Mouse (Mus musculus): Measurements from ENCODE around the gene Dctn2. TPM values are rescaled to one million over a fixed set of nuclear protein-coding genes. Genes with fewer than 3 reads are reported as not detected.

The Dctn2 gene
- total and polyA plus RNA-seq, 2 experiments = 71.3 to 132 TPM

GRCm38 (mm10) chr10:127290930-127291880, 25.0 kb downstream of the Dctn2 start:
- H3K9ac ChIP-seq (ENCODE audit: low read depth, low read length) = peak overlapping the region; percentile 81
- H3K36me3 ChIP-seq (ENCODE audit: control insufficient read depth, insufficient read depth, low read length) = peaks cover 19% of the 10 kb centered on the region
- TF ChIP-seq POLR2A (IDR thresholded peaks at IDR 0.05; ENCODE audit: extremely low read depth, insufficient read depth, low read length) (no peak), CTCF (IDR thresholded peaks at IDR 0.05; ENCODE audit: low read depth, low read length) (no peak)
- DNase-seq (ENCODE audit: extremely low read depth, low read depth, low spot score) = peak; percentile 42
- H3K4me3 ChIP-seq (ENCODE audit: insufficient read depth, low read depth, low read length) = peak overlapping the region; percentile 74
- peaks cover 28% of the 10 kb centered on the region for H3K4me1 ChIP-seq (ENCODE audit: control insufficient read depth, insufficient read depth, low read length)
- no peaks in the 10 kb centered on the region for H3K27me3 ChIP-seq (ENCODE audit: control insufficient read depth, insufficient read depth, low read length)
- peak overlapping the region; percentile 78 for H3K27ac ChIP-seq (replicated peaks; ENCODE audit: insufficient read depth, low read depth, low read length)
- WGBS = 3% methylated on average over 19 of the region's 19 CpGs
- peaks cover 18% of the 10 kb centered on the region; the same call in 1 of the 2 replicates for H3K79me2 ChIP-seq (ENCODE audit: control insufficient read depth, insufficient read depth, low read length)

GRCm38 (mm10) chr10:127291881-127292638, 25.9 kb downstream of the Dctn2 start:
- Histone ChIP-seq H3K27me3 (ENCODE audit: control insufficient read depth, insufficient read depth, low read length) (no peaks in the 10 kb centered on the region), H3K4me3 (ENCODE audit: insufficient read depth, low read depth, low read length) (no peak overlapping the region), H3K79me2 (ENCODE audit: control insufficient read depth, insufficient read depth, low read length) (peaks cover 11% of the 10 kb centered on the region; the same call in 1 of the 2 replicates), H3K4me1 (ENCODE audit: control insufficient read depth, insufficient read depth, low read length) (peaks cover 21% of the 10 kb centered on the region), H3K36me3 (ENCODE audit: control insufficient read depth, insufficient read depth, low read length) (peaks cover 26% of the 10 kb centered on the region), H3K9ac (ENCODE audit: low read depth, low read length) (no peak overlapping the region), H3K27ac (replicated peaks; ENCODE audit: insufficient read depth, low read depth, low read length) (no peak overlapping the region)
- 7% methylated on average over 5 of the region's 5 CpGs for WGBS
- DNase-seq (ENCODE audit: extremely low read depth, low read depth, low spot score) = no peak
- TF ChIP-seq POLR2A (IDR thresholded peaks at IDR 0.05; ENCODE audit: extremely low read depth, insufficient read depth, low read length) (no peak), CTCF (IDR thresholded peaks at IDR 0.05; ENCODE audit: low read depth, low read length) (no peak)

GRCm38 (mm10) chr10:127292987-127293538, 26.9 kb downstream of the Dctn2 start:
- H3K36me3 ChIP-seq (ENCODE audit: control insufficient read depth, insufficient read depth, low read length) = peaks cover 35% of the 10 kb centered on the region
- TF ChIP-seq POLR2A (IDR thresholded peaks at IDR 0.05; ENCODE audit: extremely low read depth, insufficient read depth, low read length) (no peak), CTCF (IDR thresholded peaks at IDR 0.05; ENCODE audit: low read depth, low read length) (no peak)
- no peak overlapping the region for H3K4me3 ChIP-seq (ENCODE audit: insufficient read depth, low read depth, low read length)
- peak overlapping the region; percentile 1; the same call in 1 of the 2 replicates for H3K27ac ChIP-seq (replicated peaks; ENCODE audit: insufficient read depth, low read depth, low read length)
- H3K27me3 ChIP-seq (ENCODE audit: control insufficient read depth, insufficient read depth, low read length) = no peaks in the 10 kb centered on the region
- H3K9ac ChIP-seq (ENCODE audit: low read depth, low read length) = peak overlapping the region; percentile 3; the same call in 1 of the 2 replicates
- H3K4me1 ChIP-seq (ENCODE audit: control insufficient read depth, insufficient read depth, low read length) = peaks cover 14% of the 10 kb centered on the region; the same call in 1 of the 2 replicates
- DNase-seq (ENCODE audit: extremely low read depth, low read depth, low spot score) = peak; percentile 64
- WGBS = 21% methylated on average over 6 of the region's 6 CpGs
- peaks cover 4% of the 10 kb centered on the region; the same call in 1 of the 2 replicates for H3K79me2 ChIP-seq (ENCODE audit: control insufficient read depth, insufficient read depth, low read length)

GRCm38 (mm10) chr10:127293590-127294113, 27.5 kb downstream of the Dctn2 start:
- 78% methylated on average over 3 of the region's 3 CpGs for WGBS
- H3K4me1 ChIP-seq (ENCODE audit: control insufficient read depth, insufficient read depth, low read length) = peaks cover 14% of the 10 kb centered on the region; the same call in 1 of the 2 replicates
- peaks cover 35% of the 10 kb centered on the region for H3K36me3 ChIP-seq (ENCODE audit: control insufficient read depth, insufficient read depth, low read length)
- TF ChIP-seq POLR2A (IDR thresholded peaks at IDR 0.05; ENCODE audit: extremely low read depth, insufficient read depth, low read length) = no peak
- no peak for TF ChIP-seq CTCF (IDR thresholded peaks at IDR 0.05; ENCODE audit: low read depth, low read length)
- no peak overlapping the region for H3K9ac ChIP-seq (ENCODE audit: low read depth, low read length)
- DNase-seq (ENCODE audit: extremely low read depth, low read depth, low spot score) = no peak
- H3K4me3 ChIP-seq (ENCODE audit: insufficient read depth, low read depth, low read length) = no peak overlapping the region
- peaks cover 4% of the 10 kb centered on the region; the same call in 1 of the 2 replicates for H3K79me2 ChIP-seq (ENCODE audit: control insufficient read depth, insufficient read depth, low read length)
- H3K27me3 ChIP-seq (ENCODE audit: control insufficient read depth, insufficient read depth, low read length) = no peaks in the 10 kb centered on the region
- H3K27ac ChIP-seq (replicated peaks; ENCODE audit: insufficient read depth, low read depth, low read length) = no peak overlapping the region

GRCm38 (mm10) chr10:127294895-127295510, 28.8 kb downstream of the Dctn2 start:
- no peak overlapping the region for H3K9ac ChIP-seq (ENCODE audit: low read depth, low read length)
- peaks cover 4% of the 10 kb centered on the region; the same call in 1 of the 2 replicates for H3K79me2 ChIP-seq (ENCODE audit: control insufficient read depth, insufficient read depth, low read length)
- TF ChIP-seq CTCF (IDR thresholded peaks at IDR 0.05; ENCODE audit: low read depth, low read length) = no peak
- TF ChIP-seq POLR2A (IDR thresholded peaks at IDR 0.05; ENCODE audit: extremely low read depth, insufficient read depth, low read length) = no peak
- no peak overlapping the region for H3K27ac ChIP-seq (replicated peaks; ENCODE audit: insufficient read depth, low read depth, low read length)
- H3K4me1 ChIP-seq (ENCODE audit: control insufficient read depth, insufficient read depth, low read length) = peaks cover 11% of the 10 kb centered on the region; the same call in 1 of the 2 replicates
- H3K4me3 ChIP-seq (ENCODE audit: insufficient read depth, low read depth, low read length) = no peak overlapping the region
- DNase-seq (ENCODE audit: extremely low read depth, low read depth, low spot score) = peak; percentile 34
- peaks cover 37% of the 10 kb centered on the region for H3K36me3 ChIP-seq (ENCODE audit: control insufficient read depth, insufficient read depth, low read length)
- H3K27me3 ChIP-seq (ENCODE audit: control insufficient read depth, insufficient read depth, low read length) = no peaks in the 10 kb centered on the region
- 67% methylated on average over 10 of the region's 10 CpGs for WGBS

All from liver, adult 2 months (tissue).